Mouse (Mus musculus) hindbrain, postnatal 0 days (tissue): ENCODE results near the gene Plekha6. TPM values are rescaled to one million over a fixed set of nuclear protein-coding genes. Genes with fewer than 3 reads are reported as not detected.

ENCODE experiments used
- ATAC-seq: fragments of 200-750 bp; cut with Nextera tagmentation; 2 replicates; pipeline ENCODE4 v1.8.0; 2017; ENCODE audit warnings: mild to moderate bottlenecking, moderate TSS enrichment, moderate library complexity
- DNase-seq: peaks from one replicate; pipeline ENCODE4 v3.0.0-alpha.2; 2015; ENCODE audit warnings: low spot score
- H3K27ac ChIP-seq: fragments of 300-500 bp; sonication (generic); 2 replicates; pipeline ENCODE4 v1.5.1; 2014; ENCODE audit warnings: mild to moderate bottlenecking
- H3K27me3 ChIP-seq: fragments of 300-500 bp; sonication (generic); 2 replicates; pipeline ENCODE4 v1.6.1; 2014; ENCODE audit warnings: low read length, mixed read lengths; ENCODE audit not compliant: insufficient read depth
- H3K36me3 ChIP-seq: fragments of 300-500 bp; sonication (generic); 2 replicates; pipeline ENCODE4 v1.6.1; 2014; ENCODE audit warnings: low read length, mixed read lengths; ENCODE audit not compliant: insufficient read depth
- H3K4me1 ChIP-seq: fragments of 300-500 bp; sonication (generic); 2 replicates; pipeline ENCODE4 v1.6.1; 2014; ENCODE audit warnings: antibody characterized with exemption, low read length, mixed read lengths; ENCODE audit not compliant: insufficient read depth
- H3K4me2 ChIP-seq: fragments of 300-500 bp; sonication (generic); 2 replicates; pipeline ENCODE4 v1.6.1; 2014; ENCODE audit warnings: low read depth, mild to moderate bottlenecking, low read length, moderate library complexity, mixed read lengths
- H3K4me3 ChIP-seq: fragments of 300-500 bp; sonication (generic); 2 replicates; pipeline ENCODE4 v1.5.1; 2014; ENCODE audit warnings: low read length
- H3K9ac ChIP-seq: fragments of 300-500 bp; sonication (generic); replicated peaks from 2 replicates; pipeline ENCODE4 v1.6.1; 2014; ENCODE audit warnings: mild to moderate bottlenecking, low read length, moderate library complexity, mixed read lengths
- H3K9me3 ChIP-seq: fragments of 300-500 bp; sonication (generic); 2 replicates; pipeline ENCODE4 v1.6.1; 2016; ENCODE audit warnings: low read length, mixed read lengths
- CTCF ChIP-seq: IDR thresholded peaks from 2 replicates; pipeline ENCODE4 v1.5.1; 2016; ENCODE audit warnings: antibody characterized with exemption, control low read depth, low read depth
- WGBS: fragments of 180-500 bp; shearing (Covaris S2); extraction: QIAGEN DNeasy Blood & Tissue Kit; methylation state at CpG from one replicate; pipeline ENCODE4 v1.1.7; 2014; 5-methylcytosine and 5-hydroxymethylcytosine counted together
- polyA plus RNA-seq: library from polyadenylated mRNA; unstranded; fragments of >200 nt; fragmentation: Nextera tagmentation; extraction: Ambion mirVana; gene quantifications from 2 replicates; pipeline ENCODE4 v1.2.1, GENCODE M21; 2015
- total RNA-seq: library from RNA; depleted of rRNA; stranded (reverse); fragments of >200 nt; gene quantifications from 2 replicates; pipeline ENCODE4 v1.2.3, GENCODE M21; 2014; rRNA removed

Plekha6 gene
- total and polyA plus RNA-seq, 2 experiments from 2014 or later: 9.7 to 41.0 TPM

GRCm38 (mm10) chr1:133351762-133352161 lies 187.8 kb downstream of the Plekha6 start:
- WGBS: 53% methylated on average over 9 of the region's 9 CpGs
- Histone ChIP-seq H3K4me2 (no peak overlapping the region), H3K4me3 (no peak overlapping the region), H3K9ac (no peak overlapping the region), H3K27ac (no peak overlapping the region), H3K4me1 (no peaks in the 10 kb centered on the region), H3K27me3 (no peaks in the 10 kb centered on the region), H3K9me3 (no peaks in the 10 kb centered on the region), H3K36me3 (no peaks in the 10 kb centered on the region)
- no peak for DNase-seq
- no peak for ATAC-seq
- no peak for TF ChIP-seq CTCF

Other genes with a start within 250 kb of the Plekha6 start
- 55.3 and 61.3 TPM in 2 replicates for gene Mdm4, start 133.6 kb upstream of the Plekha6 start, total RNA-seq
- 29.1 and 32.2 TPM in 2 replicates for gene Mdm4, start 133.6 kb upstream of the Plekha6 start, polyA plus RNA-seq
- 20.7 and 23.0 TPM in 2 replicates for gene Pik3c2b, start 118.5 kb upstream of the Plekha6 start, total RNA-seq
- 7.1 and 8.7 TPM in 2 replicates for gene Pik3c2b, start 118.5 kb upstream of the Plekha6 start, polyA plus RNA-seq
- gene Ppp1r15b, start 33.1 kb upstream of the Plekha6 start, total RNA-seq: 37.4 and 46.9 TPM in 2 replicates
- 15.9 and 17.0 TPM in 2 replicates for gene Ppp1r15b, start 33.1 kb upstream of the Plekha6 start, polyA plus RNA-seq
- not detected in 2 replicates for gene Golt1a, start 145.6 kb downstream of the Plekha6 start, total RNA-seq
- gene Golt1a, start 145.6 kb downstream of the Plekha6 start, polyA plus RNA-seq: 0.08 TPM in 1 of 2 replicates, not detected in the other
- not detected in 2 replicates for gene Kiss1, start 157.7 kb downstream of the Plekha6 start, total RNA-seq
- 1.4 TPM in 1 of 2 replicates, not detected in the other for gene Kiss1, start 157.7 kb downstream of the Plekha6 start, polyA plus RNA-seq
- gene Ren1, start 186.3 kb downstream of the Plekha6 start, total RNA-seq: 0.58 and 1.1 TPM in 2 replicates
- gene Ren1, start 186.3 kb downstream of the Plekha6 start, polyA plus RNA-seq: 1.6 and 1.7 TPM in 2 replicates
- 36.7 and 49.7 TPM in 2 replicates for gene Etnk2, start 199.4 kb downstream of the Plekha6 start, total RNA-seq
- 27.4 and 29.6 TPM in 2 replicates for gene Etnk2, start 199.4 kb downstream of the Plekha6 start, polyA plus RNA-seq